Mouse (Mus musculus): ENCODE results near the gene Ttc23. TPM values are rescaled to one million over a fixed set of nuclear protein-coding genes. Genes with fewer than 3 reads are reported as not detected.

The Ttc23 gene
- 10 to 100 TPM; 16.7 to 18.2 TPM for total RNA-seq (2021)
- long read RNA-seq, experiment 1, partial matches to known transcripts: 1 of 9 reads
- long read RNA-seq, experiment 1, other reads (novel, unspliced or antisense): 4 of 9 reads
- long read RNA-seq, experiment 2, partial matches to known transcripts: 0 of 7 reads
- long read RNA-seq, experiment 2, other reads (novel, unspliced or antisense): 6 of 7 reads

DNA sequence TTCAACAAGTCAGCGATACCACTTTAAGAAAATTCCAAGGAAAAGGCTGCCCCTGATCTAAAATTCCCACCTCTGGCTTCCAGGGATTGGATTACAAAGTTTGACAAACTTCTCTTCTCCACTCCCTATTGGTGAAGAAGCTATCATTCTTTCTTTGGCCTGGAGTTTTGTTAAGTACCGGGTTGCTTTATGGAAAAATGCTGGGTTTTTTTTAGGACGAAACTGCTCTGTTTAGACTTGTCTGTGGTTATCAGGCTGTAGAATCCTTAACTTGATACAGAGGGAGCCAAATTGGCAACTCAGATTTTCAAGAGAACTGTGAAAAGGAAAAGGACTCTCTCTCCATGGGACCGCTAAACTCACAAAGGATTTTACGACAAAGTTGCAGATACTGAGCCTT lies at the start of gene Ttc23:
Ttc23 (plus strand) TSS at position 134 of the 400 bp plus-strand sequence.
- DNase-seq: peak; percentile 61 to 66

DNA sequence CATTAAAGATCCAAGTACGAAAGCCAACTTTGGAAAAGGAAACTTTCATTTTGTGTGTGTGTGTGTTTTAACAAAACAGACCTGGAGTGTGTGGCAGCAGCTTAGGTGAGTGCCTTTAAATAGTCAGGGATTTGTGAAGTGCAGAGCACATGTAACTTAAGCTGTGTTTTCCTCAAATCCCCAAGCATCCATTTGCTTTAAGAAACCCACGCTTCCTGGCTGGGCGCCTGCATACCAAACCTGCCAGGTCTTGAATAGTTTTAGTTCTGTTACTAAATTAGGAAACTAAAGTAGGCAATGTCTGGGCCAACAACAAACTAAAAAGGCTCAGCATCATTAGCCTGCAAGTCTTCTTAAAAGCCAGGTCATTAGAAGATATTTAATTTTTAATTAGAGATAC lies 49.2 kb upstream of the Ttc23 start:
- peak; percentile 36 to 45 for DNase-seq

DNA sequence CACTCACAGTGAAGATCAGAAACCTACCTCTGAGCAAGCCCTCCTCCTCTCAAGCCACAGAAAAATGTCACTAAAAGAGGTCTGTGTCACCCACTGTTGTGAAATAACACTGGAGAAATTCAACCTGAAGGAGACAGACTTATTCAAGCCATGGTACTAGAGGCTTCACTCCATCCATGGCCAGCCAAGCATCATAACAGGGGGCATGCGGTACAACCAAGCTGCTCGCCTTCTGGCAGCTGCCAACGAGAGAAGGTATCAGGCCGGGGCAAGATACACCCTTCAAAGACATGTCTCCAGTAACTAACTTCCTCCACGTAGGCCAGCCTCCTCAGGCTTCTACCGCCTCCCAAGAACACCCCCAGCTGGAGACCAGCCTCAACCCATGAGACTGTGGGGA lies 42.1 kb upstream of the Ttc23 start:
- no peak for DNase-seq

DNA sequence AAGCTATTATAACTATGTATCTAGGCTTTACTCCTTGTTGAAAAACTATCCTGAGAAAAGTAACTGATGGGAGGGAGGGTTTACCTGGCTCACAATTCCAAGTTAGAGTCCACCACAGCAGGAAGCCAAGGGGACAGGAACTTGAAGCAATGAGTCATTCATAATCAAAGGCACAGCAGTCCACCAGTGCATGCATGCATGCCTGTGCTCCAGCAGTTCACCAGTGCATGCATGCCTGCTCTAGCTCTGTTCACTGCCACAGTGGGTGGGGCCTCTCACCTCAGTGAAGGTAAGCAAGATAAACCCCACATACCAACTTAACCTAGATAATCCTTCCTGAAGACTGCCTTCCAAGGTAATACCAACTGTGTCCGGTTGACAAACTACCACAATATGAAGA lies 41.0 kb upstream of the Ttc23 start:
- DNase-seq: no peak

DNA sequence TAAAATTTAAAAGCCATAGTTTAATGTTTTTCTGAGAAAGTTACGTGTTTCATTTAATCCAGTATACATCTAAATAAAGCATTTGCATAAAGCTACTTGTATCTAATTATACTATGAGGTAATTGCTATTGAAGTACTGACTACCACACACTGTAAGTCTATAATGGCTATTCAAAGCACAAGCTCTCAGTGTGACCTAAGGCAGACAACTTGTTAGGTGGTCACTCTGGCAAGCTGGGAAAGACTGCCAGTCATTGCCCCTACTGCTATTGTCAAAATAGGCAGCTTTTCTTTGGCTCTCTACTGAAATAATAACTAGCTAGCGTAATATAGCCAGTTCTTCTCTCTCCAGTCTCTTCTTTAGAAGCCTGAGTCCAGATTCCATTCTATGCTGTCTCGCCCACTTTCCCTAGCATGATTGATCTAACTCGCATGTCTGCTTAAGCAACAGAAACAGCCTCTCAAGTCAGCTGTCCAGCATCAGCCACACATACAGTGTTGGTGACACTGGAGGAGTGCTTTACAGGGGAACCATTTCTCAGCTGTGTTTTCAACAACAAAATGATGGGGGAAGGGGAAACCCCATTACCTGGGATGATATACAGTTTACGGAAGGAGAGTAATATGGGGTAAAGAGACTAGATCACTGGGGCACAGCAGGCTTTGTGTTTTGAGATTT lies 39.4 kb upstream of the Ttc23 start:
- no peak for DNase-seq

DNA sequence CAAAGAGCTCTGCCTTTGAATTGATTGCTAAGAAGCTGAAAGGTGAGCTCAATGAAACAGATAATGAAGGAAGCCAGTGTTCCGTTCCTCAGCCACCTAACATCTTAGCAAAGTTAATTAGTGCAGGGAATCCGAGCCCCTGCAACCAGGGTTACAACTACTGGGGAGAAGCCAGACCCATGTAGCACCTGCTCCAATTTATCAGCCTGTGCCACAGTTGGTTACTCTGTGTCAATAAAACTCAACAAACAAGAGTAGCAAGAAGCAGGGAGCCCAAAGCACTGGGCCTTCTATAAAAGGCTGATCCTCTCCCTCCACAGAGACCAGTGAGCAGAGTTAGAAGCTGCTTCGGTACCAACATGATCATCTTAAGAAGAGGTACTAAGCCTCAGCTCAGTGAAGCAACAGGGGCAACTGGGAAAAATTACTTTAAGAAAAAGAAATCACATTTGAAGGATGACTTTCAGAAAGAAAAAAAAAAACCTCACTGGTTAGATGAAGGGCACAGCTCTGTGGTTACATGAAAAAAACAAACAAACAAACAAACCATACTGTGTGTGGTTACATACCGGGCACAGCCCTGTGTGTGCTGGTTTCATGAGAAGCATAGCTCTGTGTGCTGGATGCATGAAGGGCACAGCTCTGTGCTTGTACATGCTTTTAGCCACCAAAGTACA lies 38.7 kb upstream of the Ttc23 start:
- DNase-seq: no peak

DNA sequence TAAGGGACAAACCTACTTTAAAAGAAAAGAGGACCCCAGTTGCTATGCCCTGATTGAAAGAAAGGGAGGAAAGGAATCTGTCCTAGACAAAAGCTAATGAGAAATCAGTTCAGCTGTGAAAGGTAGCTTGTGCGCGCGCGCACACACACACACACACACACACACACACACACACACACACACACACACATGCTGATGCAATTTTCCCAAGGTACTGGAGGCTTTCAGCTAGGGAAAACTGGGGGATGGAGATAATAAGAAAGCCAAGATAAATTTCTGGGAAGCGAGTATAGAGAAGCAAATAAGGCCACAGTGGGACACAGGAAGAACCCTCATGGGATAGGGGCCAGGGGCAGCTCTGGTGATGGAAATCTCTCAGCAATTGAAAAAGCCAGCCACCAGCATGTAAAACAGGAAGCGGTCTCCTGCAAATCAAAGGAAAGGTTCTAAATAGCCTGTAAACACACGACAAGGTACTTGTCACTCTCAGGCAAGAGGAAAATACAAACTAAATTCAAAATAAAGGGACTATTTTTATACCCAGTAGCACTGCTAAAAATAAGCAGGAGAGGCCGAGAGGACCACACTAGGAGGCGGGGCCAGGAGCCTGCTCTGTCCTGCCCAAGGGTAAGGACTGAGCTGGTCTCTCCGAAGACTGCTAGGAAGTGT lies 33.3 kb upstream of the Ttc23 start:
- DNase-seq: peak; percentile 66 to 74

DNA sequence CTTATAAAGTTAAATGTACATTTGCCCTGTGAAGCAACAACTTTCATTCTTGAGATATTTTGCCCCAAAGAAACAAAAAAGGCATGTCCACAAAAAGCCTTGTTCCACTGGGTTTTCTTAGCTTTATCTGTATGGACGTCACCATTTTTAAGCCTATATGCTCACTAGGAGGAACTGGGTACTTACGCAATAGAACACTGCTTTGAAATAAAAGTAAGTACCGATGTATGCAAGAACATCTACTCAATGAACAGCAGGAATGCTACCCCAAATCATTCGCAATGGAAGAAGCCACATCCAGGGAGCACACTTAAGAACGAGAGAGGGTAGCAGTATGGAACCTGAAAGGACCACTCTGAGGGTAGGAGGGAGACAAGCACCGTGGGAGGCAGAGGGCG lies 32.7 kb upstream of the Ttc23 start:
- no peak for DNase-seq

DNA sequence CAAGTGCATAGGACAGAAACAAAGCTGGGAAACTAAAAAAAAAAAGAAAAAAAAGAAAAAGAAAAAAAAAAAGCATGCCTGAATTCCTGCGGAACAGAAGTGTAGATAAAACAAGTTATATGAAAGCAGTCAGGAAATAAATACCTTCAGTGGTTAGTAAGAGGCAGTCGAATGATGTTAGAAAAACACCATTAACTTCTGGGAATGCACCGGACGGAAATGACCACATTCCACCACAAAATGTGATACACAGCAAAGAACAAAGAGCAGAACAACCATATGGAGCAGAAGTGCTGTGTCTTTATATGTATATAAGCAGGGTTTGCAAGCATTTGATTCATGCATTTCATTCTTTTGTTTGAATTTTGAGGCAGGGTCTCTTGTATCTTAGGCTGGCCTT lies 30.3 kb upstream of the Ttc23 start:
- DNase-seq: no peak

DNA sequence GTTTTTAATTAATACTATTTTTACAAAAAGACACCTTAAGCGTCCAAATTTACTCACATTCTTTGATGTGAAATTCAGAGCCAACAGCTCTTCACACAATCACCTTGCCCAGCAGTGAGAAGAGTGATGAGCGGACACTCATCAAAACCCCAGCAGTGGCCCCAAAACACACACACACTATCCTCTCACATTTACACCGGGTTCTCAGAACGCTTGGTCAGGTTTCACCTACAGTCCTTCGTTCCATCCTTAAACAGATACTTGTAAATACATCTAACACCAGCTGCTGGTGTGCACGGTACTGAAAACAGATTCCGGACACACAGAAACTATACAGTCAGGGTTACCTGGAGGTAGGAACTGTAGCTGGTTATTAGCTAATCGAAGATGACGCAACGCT lies 29.6 kb upstream of the Ttc23 start:
- DNase-seq: no peak

DNA sequence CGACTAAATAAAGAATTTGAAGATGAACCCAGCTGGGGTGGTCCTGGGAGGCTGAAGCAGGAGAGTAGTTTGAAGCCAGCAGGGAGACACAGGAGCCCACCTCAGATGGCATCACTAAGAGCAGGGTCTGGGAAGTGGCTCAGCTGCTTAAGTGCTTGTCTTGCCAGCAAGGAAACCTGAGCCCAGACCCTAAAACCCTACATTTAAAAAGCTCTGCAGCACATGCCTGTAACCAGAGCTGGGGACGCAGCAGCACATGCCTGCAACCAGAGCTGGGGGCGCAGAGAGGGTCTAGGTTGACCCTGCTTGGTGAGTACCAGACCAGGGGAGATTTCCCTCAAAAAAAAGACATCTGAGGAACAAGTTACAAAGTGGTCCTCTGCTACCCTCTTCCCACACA lies 28.9 kb upstream of the Ttc23 start:
- no peak for DNase-seq

DNA sequence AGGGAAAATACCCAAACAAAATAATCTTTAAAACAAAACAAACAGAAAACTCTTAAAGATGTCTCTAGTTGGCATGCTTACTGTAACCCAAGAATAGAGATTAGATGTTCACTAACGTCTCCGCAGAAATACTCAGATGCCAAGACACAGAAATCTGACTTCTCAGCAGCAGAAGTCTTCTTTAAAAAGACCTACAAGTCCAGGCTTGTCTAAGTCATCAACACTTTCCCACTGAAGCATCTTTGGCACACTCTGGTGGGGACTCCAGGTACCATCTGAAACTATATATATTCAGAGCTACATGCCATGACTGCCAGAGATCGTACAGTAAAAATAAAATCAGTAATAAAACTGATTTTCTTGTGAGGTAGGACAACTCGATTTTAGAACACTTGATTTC lies 27.4 kb upstream of the Ttc23 start:
- no peak for DNase-seq

DNA sequence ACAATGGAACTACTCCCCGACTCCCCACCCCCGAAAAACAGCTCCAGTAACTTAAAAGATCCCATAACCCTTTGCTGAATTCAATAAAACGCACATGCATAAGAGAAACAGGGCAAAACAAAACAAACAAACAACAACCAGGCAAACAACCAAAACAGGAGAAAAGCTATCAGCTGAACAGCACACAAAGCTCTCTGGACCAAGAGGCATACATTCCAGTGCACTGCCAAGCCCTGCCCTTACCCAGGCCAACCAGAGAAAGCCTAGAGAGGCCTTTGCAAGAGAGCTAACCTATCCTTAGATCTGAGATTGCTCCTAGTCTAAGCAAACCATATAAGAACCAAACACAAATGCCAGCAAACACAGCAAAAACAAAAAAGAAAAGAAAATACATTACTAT lies 25.1 kb upstream of the Ttc23 start:
- no peak for DNase-seq

DNA sequence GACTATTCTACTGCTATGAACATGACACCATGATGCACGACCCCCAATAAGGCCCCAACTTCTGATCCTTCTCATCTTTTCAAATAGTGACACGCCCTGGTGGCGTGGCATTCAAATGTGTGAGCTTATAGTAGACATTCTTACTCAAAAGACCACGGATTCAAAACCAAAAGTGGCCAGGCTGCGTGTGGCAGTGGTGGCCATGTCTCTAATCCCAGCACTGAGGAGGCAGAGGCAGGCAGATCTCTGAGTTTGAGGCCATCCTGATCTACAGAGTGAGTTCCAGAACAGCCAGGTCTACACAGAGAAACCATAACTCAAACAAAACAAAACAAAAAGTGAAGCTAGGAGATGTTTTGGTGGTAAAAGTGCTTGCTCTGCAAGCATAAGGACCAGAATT lies 20.5 kb upstream of the Ttc23 start:
- DNase-seq: no peak

DNA sequence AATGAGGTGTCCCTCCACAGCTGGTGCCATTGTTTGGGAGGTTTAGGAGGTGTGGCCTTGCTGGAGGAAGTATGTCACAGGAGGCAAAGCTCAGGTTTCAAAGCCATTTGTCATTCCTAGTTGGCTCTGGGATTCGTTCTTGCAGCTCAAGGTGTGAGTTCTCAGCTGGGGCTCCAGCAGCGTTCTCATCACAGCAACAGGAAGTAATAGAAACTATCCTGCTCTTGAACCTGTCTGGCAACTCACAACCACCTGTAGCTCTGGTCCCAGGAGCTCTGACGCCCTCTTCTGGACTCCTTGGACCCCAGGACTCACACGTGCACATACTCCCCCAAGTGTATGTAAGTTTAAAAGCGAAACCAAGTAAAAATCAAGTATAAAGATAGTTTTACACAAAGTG lies 17.5 kb upstream of the Ttc23 start:
- no peak for DNase-seq

DNA sequence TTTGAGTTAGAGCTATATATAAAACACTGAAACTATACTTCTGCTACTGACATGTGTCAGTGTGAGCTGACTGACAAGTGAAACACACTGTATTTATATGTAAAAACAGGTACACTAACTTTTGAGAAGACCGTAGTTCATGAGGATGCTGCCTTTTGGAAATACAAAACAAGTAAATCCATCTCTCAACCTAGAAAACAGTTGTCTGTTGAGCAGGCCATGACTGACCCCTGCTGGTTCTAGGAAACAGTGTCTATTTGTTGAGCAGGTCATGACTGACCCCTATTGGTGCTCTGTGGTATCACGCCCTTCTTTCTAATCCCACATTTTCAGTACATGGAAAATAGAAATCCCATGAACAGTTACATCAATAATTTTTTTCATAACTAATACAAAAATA lies 16.4 kb upstream of the Ttc23 start:
- DNase-seq: peak; percentile 75 to 90

DNA sequence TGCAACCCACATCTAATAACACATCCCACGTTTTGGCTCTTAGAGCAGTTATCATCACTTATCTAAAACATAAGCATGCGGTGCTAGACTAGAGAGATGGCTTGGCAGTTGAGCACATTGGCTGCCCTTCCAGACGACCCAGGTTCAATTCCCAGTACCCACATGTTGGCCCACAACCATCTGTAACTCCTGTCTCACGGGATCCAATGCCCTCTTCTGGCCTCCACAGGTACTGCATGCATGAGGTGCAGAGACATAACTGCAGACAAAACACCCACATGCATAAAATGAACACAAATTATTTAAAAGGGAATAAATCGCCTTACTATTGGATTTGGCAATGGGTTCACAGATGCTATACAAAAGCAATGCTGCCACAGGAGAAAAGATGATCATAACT lies 14.8 kb upstream of the Ttc23 start:
- no peak for DNase-seq

DNA sequence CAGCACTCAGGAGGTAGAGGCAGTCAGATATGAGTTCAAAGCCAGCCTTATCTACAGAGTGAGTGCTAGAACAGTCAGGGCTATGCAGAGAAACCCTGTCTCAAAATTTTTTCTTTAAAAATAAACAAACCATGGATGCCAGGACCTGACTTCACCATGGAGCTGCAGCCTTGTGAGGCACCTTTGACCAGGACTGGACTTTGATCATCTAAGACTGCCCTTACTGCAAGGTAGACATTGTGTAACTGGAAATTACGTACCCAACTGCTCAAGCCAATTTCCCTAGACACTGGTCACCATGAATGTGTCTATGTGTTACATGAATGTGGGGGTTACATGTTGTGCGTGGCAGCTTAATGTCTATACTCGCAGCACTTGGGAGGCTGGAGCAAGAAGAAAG lies 13.0 kb upstream of the Ttc23 start:
- no peak for DNase-seq

DNA sequence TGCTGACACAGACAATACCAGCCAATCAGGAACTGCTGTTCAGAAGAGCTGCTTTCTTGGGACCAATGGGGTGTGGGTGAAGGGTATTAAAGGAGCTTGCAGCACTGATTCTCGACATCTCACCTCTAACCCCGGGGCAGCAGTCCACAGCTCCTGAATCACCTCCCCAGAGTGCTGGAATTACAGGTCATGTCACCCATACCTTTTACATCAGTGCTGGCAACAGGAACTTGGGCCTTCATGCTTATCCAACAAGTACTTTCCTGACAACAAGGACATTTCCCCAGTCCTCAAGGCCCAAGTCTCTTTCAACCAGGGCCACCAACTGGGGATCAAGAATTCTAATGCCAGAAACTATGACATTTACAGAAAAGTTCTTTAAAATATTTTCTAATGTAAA lies 11.0 kb upstream of the Ttc23 start:
- DNase-seq: no peak

DNA sequence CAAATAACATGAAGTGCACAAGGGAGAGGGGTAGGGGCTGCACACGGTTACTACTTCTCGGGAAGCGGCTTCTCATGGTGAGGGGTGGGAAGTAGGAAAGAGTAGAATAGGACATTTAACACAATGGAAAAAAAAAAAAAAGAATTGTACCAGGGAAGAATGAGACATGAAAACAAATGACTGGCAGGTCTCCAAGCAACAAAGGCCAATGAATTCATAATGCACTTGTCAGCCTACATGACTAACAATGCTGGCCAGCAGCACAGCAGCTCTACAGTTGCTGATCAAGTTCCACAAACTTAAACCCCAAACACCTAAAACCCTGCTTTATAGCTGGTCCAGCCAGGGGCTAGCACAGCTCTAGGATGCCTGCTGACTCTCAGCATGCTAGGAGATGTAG lies 8.2 kb upstream of the Ttc23 start:
- DNase-seq: peak in 1 of 2 experiments; percentile 18

DNA sequence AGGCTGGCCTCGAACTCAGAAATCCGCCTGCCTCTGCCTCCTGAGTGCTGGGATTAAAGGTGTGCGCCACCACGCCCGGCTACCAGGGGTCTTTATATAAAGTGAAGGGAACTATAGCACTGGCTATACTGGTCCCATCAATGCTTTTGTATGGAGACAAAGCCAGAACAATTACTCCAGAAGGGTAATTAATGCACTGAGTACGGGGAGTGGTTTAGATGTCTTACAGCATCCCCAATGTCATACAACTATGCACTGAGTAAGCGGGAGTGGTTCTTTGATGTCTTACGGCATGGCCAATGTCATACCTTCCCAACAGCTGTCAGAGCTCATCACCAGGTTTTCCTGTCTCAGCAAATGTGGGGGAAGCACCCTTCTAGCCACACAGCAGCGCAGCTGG lies 4.3 kb upstream of the Ttc23 start:
- DNase-seq: no peak

DNA sequence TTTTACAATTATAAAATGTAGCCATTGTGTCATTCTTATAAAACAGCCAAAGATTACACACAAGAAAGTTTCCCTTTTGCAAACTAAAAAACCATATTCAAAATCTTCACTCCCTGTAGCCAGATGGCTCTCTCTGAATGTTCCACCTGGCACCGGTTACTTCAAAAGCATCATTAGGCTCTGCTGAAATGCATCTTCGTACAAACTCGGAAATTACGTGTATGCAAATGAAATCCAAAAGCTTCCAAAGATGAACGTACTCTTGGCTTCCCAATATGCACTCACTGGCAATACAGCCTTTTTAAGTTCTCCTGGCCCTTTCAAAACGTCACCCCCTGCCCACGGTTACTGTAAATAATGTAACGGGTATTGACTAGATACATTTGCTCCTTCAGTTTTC lies 2.9 kb upstream of the Ttc23 start:
- DNase-seq: no peak

All from heart, adult 18-20 months (tissue).